Mouse (Mus musculus): ENCODE data around the gene Bloc1s4.

Gene Bloc1s4

GRCm38 (mm10) chr5:36738799-36739615 lies 9.4 kb downstream of the Bloc1s4 start:
- DNase-seq, result no peak

GRCm38 (mm10) chr5:36737765-36738164 lies 10.7 kb downstream of the Bloc1s4 start:
- DNase-seq, result no peak

- DNase-seq, result peak; percentile 47
Measured at GRCm38 (mm10) chr5:36736009-36736408, 12.4 kb downstream of the Bloc1s4 start.

- DNase-seq, result no peak
Measured at GRCm38 (mm10) chr5:36735106-36735505, 13.3 kb downstream of the Bloc1s4 start.

GRCm38 (mm10) chr5:36733405-36733804 lies 15.0 kb downstream of the Bloc1s4 start:
- DNase-seq, result no peak

- DNase-seq, result no peak
Measured at GRCm38 (mm10) chr5:36731901-36732652, 16.4 kb downstream of the Bloc1s4 start.

- DNase-seq, result no peak
Measured at GRCm38 (mm10) chr5:36730689-36731088, 17.8 kb downstream of the Bloc1s4 start.

- DNase-seq, result no peak
Measured at GRCm38 (mm10) chr5:36729923-36730322, 18.5 kb downstream of the Bloc1s4 start.

- no peak for DNase-seq
Measured at GRCm38 (mm10) chr5:36729086-36729473, 19.4 kb downstream of the Bloc1s4 start.

GRCm38 (mm10) chr5:36728403-36729085 lies 19.9 kb downstream of the Bloc1s4 start:
- no peak for DNase-seq

- no peak for DNase-seq
Measured at GRCm38 (mm10) chr5:36727776-36728175, 20.7 kb downstream of the Bloc1s4 start.

GRCm38 (mm10) chr5:36727136-36727535 lies 21.3 kb downstream of the Bloc1s4 start:
- DNase-seq, result no peak

- no peak for DNase-seq
Measured at GRCm38 (mm10) chr5:36726387-36726801, 22.1 kb downstream of the Bloc1s4 start.

- DNase-seq, result no peak
Measured at GRCm38 (mm10) chr5:36725861-36726260, 22.6 kb downstream of the Bloc1s4 start.

GRCm38 (mm10) chr5:36724274-36724673 lies 24.2 kb downstream of the Bloc1s4 start:
- no peak for DNase-seq

GRCm38 (mm10) chr5:36723356-36723755 lies 25.1 kb downstream of the Bloc1s4 start:
- no peak for DNase-seq

GRCm38 (mm10) chr5:36722415-36722856 lies 26.0 kb downstream of the Bloc1s4 start:
- DNase-seq, result peak; percentile 65

GRCm38 (mm10) chr5:36720710-36721375 lies 27.6 kb downstream of the Bloc1s4 start:
- DNase-seq, result no peak

- DNase-seq, result no peak
Measured at GRCm38 (mm10) chr5:36720219-36720618, 28.2 kb downstream of the Bloc1s4 start.

GRCm38 (mm10) chr5:36719601-36720000 lies 28.8 kb downstream of the Bloc1s4 start:
- no peak for DNase-seq

- no peak for DNase-seq
Measured at GRCm38 (mm10) chr5:36719135-36719534, 29.3 kb downstream of the Bloc1s4 start.

- DNase-seq, result no peak
Measured at GRCm38 (mm10) chr5:36717889-36718288, 30.6 kb downstream of the Bloc1s4 start.

- DNase-seq, result no peak
Measured at GRCm38 (mm10) chr5:36716816-36717215, 31.6 kb downstream of the Bloc1s4 start.
